Mouse (Mus musculus): Measurements from ENCODE around the gene Batf2.

DNA sequence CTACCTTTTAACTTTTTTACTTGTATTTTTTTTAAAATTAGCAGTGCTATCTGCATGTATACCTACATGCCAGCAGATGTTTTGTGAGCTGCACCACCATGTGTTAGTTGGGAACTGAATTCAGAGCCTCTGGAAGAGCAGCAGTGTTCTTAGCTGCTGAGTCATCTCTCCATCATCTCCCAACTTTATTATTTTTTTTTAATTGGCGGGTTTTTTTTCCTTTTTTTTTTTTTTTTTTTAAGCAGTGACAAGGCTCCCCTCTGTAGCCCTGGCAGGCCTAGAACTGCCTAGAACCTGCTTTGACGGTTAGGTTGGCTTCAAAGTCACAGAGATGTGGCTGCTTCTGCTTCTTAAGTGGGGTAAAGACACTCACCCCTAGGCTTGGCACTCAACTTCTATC lies 15.9 kb upstream of the Batf2 start:
- no peak for TF ChIP-seq GATA1 (IDR thresholded peaks at IDR 0.05; ENCODE audit: low read length)
- TF ChIP-seq TAL1 (IDR thresholded peaks at IDR 0.05; ENCODE audit: low read length), result no peak
